7 mouse cellular contexts compared by ENCODE assay signal in the genomic region with DNA sequence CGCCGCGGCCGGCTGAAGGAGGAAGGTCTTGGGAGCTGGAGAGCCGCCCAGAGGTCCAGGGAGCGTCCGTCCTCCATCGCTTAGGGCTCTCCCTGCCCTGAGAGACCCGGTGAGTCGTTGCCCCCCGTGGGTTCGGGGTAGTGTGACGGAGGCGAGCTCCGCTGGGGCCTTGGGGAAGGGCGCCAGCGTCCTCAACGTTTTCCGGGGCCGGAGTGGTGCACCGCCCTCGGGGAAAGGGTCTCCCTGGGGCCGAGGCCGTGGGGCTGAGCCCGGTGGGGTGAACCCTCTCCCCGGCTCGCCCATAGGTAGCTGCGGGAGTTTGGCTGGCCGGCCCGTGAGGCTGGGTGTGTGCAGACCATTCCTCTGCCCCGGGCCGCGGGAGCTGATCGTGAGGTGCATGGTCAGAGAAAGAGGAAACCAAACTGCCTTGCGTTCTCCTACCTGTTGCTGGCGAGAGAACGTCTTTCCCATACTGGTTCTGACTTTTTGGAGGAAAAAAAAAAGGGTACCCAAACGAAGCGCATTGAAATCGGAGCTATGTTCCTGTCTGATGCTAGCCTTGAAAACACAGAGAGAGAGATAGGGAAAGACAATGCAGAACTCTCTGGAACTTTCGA. TPM values are rescaled to one million over a fixed set of nuclear protein-coding genes. Genes with fewer than 3 reads are reported as not detected.
A peak's percentile ranks its signal among the peaks of the same experiment; 100 is the strongest.
DNase-seq lines count a peak whose midpoint lies in the region; ATAC-seq and TF ChIP-seq lines count a peak whose summit lies in the region.

No protein-coding gene starts in this region.

- TF ChIP-seq POLR2A in bone marrow macrophage, adult 2 months (IDR thresholded peaks at IDR 0.05; ENCODE audit: borderline replicate concordance, low read depth, low read length) = no peak
- no peak for TF ChIP-seq POLR2A in limb, embryonic 14.5 days (IDR thresholded peaks at IDR 0.05; ENCODE audit: borderline replicate concordance, extremely low read depth, insufficient read depth, insufficient read length)

- H3K9ac ChIP-seq in lung, embryonic 14.5 days = peak overlapping the region; percentile 97
- H3K9ac ChIP-seq in forebrain, embryonic 11.5 days (ENCODE audit: low read length) = peak overlapping the region; percentile 94
- H3K9ac ChIP-seq in limb, embryonic 14.5 days (ENCODE audit: low read depth, low read length, severe bottlenecking) = peak overlapping the region; percentile 95
- peak overlapping the region; percentile 74 for H3K9ac ChIP-seq in neural tube, embryonic 14.5 days (replicated peaks; ENCODE audit: low read depth, low read length)

- H3K4me1 ChIP-seq in lung, embryonic 14.5 days (ENCODE audit: insufficient read depth) = peaks cover 6% of the 10 kb centered on the region
- peaks cover 38% of the 10 kb centered on the region for H3K4me1 ChIP-seq in bone marrow macrophage, adult 2 months (ENCODE audit: control insufficient read depth, insufficient read depth, low read length)
- H3K4me1 ChIP-seq in forebrain, embryonic 11.5 days (replicated peaks; ENCODE audit: control insufficient read depth, insufficient read depth, low read length) = peaks cover 2% of the 10 kb centered on the region; the same call in 1 of the 2 replicates
- peaks cover 8% of the 10 kb centered on the region for H3K4me1 ChIP-seq in limb, embryonic 14.5 days (ENCODE audit: control insufficient read depth, insufficient read depth, low read length)
- peaks cover 12% of the 10 kb centered on the region for H3K4me1 ChIP-seq in neural tube, embryonic 14.5 days (ENCODE audit: control insufficient read depth, insufficient read depth, low read length)

- no peaks in the 10 kb centered on the region for H3K9me3 ChIP-seq in lung, embryonic 14.5 days (ENCODE audit: low read depth, low read length)
- H3K9me3 ChIP-seq in forebrain, embryonic 11.5 days (ENCODE audit: control insufficient read depth, low read length) = no peaks in the 10 kb centered on the region
- no peaks in the 10 kb centered on the region for H3K9me3 ChIP-seq in limb, embryonic 14.5 days (ENCODE audit: control insufficient read depth, low read length)
- no peaks in the 10 kb centered on the region for H3K9me3 ChIP-seq in neural tube, embryonic 14.5 days (ENCODE audit: control insufficient read depth, low read length)

- 0 out of 2 replicates have a peak, but pooled peaks cover 9% of the 10 kb centered on the region for H3K36me3 ChIP-seq in lung, embryonic 14.5 days (ENCODE audit: insufficient read depth)
- H3K36me3 ChIP-seq in forebrain, embryonic 11.5 days (ENCODE audit: control insufficient read depth, insufficient read depth, low read length) = no peaks in the 10 kb centered on the region; the same call in 1 of the 2 replicates
- H3K36me3 ChIP-seq in limb, embryonic 14.5 days (ENCODE audit: control insufficient read depth, insufficient read depth, low read length) = peaks cover 7% of the 10 kb centered on the region
- H3K36me3 ChIP-seq in neural tube, embryonic 14.5 days (ENCODE audit: control insufficient read depth, insufficient read depth, low read length) = no peaks in the 10 kb centered on the region

- WGBS in lung, embryonic 14.5 days = 1% methylated on average over 41 of the region's 41 CpGs
- WGBS in forebrain, embryonic 11.5 days = under 1% methylated on average over 41 of the region's 41 CpGs
- WGBS in limb, embryonic 14.5 days = under 1% methylated on average over 25 of the region's 41 CpGs
- under 1% methylated on average over 40 of the region's 41 CpGs for WGBS in neural tube, embryonic 14.5 days

- ATAC-seq in lung, embryonic 14.5 days (ENCODE audit: insufficient read depth) = peak; percentile 86
- ATAC-seq in forebrain, embryonic 11.5 days (replicated peaks; ENCODE audit: low FRiP score) = peak; percentile 87
- peak; percentile 70 for ATAC-seq in limb, embryonic 14.5 days (ENCODE audit: low FRiP score, low read depth)
- ATAC-seq in neural tube, embryonic 14.5 days (ENCODE audit: low read depth) = peak; percentile 81

- no peaks in the 10 kb centered on the region for H3K27me3 ChIP-seq in lung, embryonic 14.5 days (ENCODE audit: insufficient read depth, low read length)
- no peaks in the 10 kb centered on the region for H3K27me3 ChIP-seq in forebrain, embryonic 11.5 days (ENCODE audit: control insufficient read depth, insufficient read depth, low read length)
- H3K27me3 ChIP-seq in limb, embryonic 14.5 days (ENCODE audit: control insufficient read depth, insufficient read depth, low read length) = no peaks in the 10 kb centered on the region
- H3K27me3 ChIP-seq in neural tube, embryonic 14.5 days (ENCODE audit: control insufficient read depth, insufficient read depth, low read length) = no peaks in the 10 kb centered on the region

- peak overlapping the region; percentile 98 for H3K4me3 ChIP-seq in lung, embryonic 14.5 days (ENCODE audit: low read depth, low read length)
- H3K4me3 ChIP-seq in bone marrow macrophage, adult 2 months (ENCODE audit: insufficient read depth, low read length) = peak overlapping the region; percentile 98
- peak overlapping the region; percentile 94 for H3K4me3 ChIP-seq in forebrain, embryonic 11.5 days (ENCODE audit: low read depth, low read length)
- peak overlapping the region; percentile 98 for H3K4me3 ChIP-seq in limb, embryonic 14.5 days (replicated peaks; ENCODE audit: low read length)
- H3K4me3 ChIP-seq in neural tube, embryonic 14.5 days (ENCODE audit: low read depth, low read length) = peak overlapping the region; percentile 64

- no peak for TF ChIP-seq CTCF in lung, embryonic 14.5 days (IDR thresholded peaks at IDR 0.05; ENCODE audit: low read depth)
- TF ChIP-seq CTCF in bone marrow macrophage, adult 2 months (IDR thresholded peaks at IDR 0.05; ENCODE audit: low read depth, low read length) = no peak

- DNase-seq in lung, embryonic 14.5 days = no peak
- DNase-seq in lung, postnatal 4 days = no peak
- DNase-seq in forebrain, embryonic 11.5 days (ENCODE audit: low spot score) = no peak
- peak; percentile 16 for DNase-seq in limb, embryonic 14.5 days (ENCODE audit: low spot score)
- no peak for DNase-seq in Muller cell, postnatal 12 days (ENCODE audit: inconsistent ontology term)

- H3K27ac ChIP-seq in lung, embryonic 14.5 days (ENCODE audit: low read depth) = peak overlapping the region; percentile 99
- peak overlapping the region; percentile 97 for H3K27ac ChIP-seq in bone marrow macrophage, adult 2 months (ENCODE audit: insufficient read depth, low read depth, low read length)
- peak overlapping the region; percentile 97 for H3K27ac ChIP-seq in forebrain, embryonic 11.5 days (ENCODE audit: low read depth, low read length)
- H3K27ac ChIP-seq in limb, embryonic 14.5 days (replicated peaks; ENCODE audit: low read depth, low read length) = peak overlapping the region; percentile 92
- peak overlapping the region; percentile 85 for H3K27ac ChIP-seq in neural tube, embryonic 14.5 days (ENCODE audit: low read depth, low read length)

- peak overlapping the region; percentile 65 for H3K4me2 ChIP-seq in lung, embryonic 14.5 days
- peak overlapping the region; percentile 68 for H3K4me2 ChIP-seq in forebrain, embryonic 11.5 days (ENCODE audit: low read depth, low read length, severe bottlenecking)
- peak overlapping the region; percentile 59 for H3K4me2 ChIP-seq in limb, embryonic 14.5 days (replicated peaks; ENCODE audit: low read depth, low read length, severe bottlenecking)
- H3K4me2 ChIP-seq in neural tube, embryonic 14.5 days (ENCODE audit: low read depth, low read length) = peak overlapping the region; percentile 64

RNA-seq across cellular contexts. Expression of a gene that starts 0.6 kb away (rescaled TPM):
- polyA plus RNA-seq in lung, embryonic 14.5 days (2014; fragmentation: Nextera tagmentation; extraction: Ambion mirVana) = 40.5 and 44.6 TPM in 2 replicates
- 107 and 111 TPM in 2 replicates for polyA plus RNA-seq in bone marrow macrophage, adult 2 months (2012; ENCODE audit: insufficient read depth, insufficient read length, missing spikeins)
- polyA plus RNA-seq in forebrain, embryonic 11.5 days (2014; fragmentation: Nextera tagmentation; extraction: Ambion mirVana) = 51.0 and 55.3 TPM in 2 replicates
- 32.6 and 33.3 TPM in 2 replicates for polyA plus RNA-seq in limb, embryonic 14.5 days (2012; rRNA removed)
- polyA plus RNA-seq in limb, embryonic 14.5 days (2014; fragmentation: Nextera tagmentation; extraction: Ambion mirVana) = 37.2 and 41.2 TPM in 2 replicates
- polyA plus RNA-seq in neural tube, embryonic 14.5 days (2014; fragmentation: Nextera tagmentation; extraction: Ambion mirVana) = 29.5 and 33.2 TPM in 2 replicates

RNA-seq across cellular contexts. Expression of a gene that starts 40.4 kb away (rescaled TPM):
- polyA plus RNA-seq in lung, embryonic 14.5 days (2014; fragmentation: Nextera tagmentation; extraction: Ambion mirVana) = 0.09 and 0.41 TPM in 2 replicates
- not detected in 2 replicates for polyA plus RNA-seq in bone marrow macrophage, adult 2 months (2012; ENCODE audit: insufficient read depth, insufficient read length, missing spikeins)
- polyA plus RNA-seq in forebrain, embryonic 11.5 days (2014; fragmentation: Nextera tagmentation; extraction: Ambion mirVana) = not detected in 2 replicates
- polyA plus RNA-seq in limb, embryonic 14.5 days (2012; rRNA removed) = 4.6 and 4.8 TPM in 2 replicates
- polyA plus RNA-seq in limb, embryonic 14.5 days (2014; fragmentation: Nextera tagmentation; extraction: Ambion mirVana) = 3.4 and 5.4 TPM in 2 replicates
- 0.71 and 1.1 TPM in 2 replicates for polyA plus RNA-seq in neural tube, embryonic 14.5 days (2014; fragmentation: Nextera tagmentation; extraction: Ambion mirVana)
